Mouse (Mus musculus) CH12.LX (cell line): Measurements from ENCODE around the gene Hsdl2. TPM values are rescaled to one million over a fixed set of nuclear protein-coding genes. Genes with fewer than 3 reads are reported as not detected.

Experiments used
- DNase-seq: peaks from one replicate; pipeline ENCODE4 v3.0.0-alpha.2; 2013; ENCODE audit errors: extremely low read depth
- H3K27ac ChIP-seq: 2 replicates; pipeline ENCODE4 v1.5.1; 2012; ENCODE audit warnings: low read depth, mild to moderate bottlenecking, control low read depth, moderate library complexity; ENCODE audit not compliant: insufficient read depth
- H3K27me3 ChIP-seq: replicated peaks from 2 replicates; pipeline ENCODE3; 2012; ENCODE audit warnings: inconsistent platforms
- H3K36me3 ChIP-seq, 2 experiments: replicated peaks in 1 of 2; 2 replicates each; pipeline versions ENCODE3 to v1.6.1; 2012; ENCODE audit warnings: inconsistent platforms in 1 of 2, low read length in 1 of 2, mild to moderate bottlenecking in 1 of 2, mixed read lengths in 1 of 2, moderate library complexity in 1 of 2; ENCODE audit not compliant: control insufficient read depth in 1 of 2, insufficient read depth in 1 of 2
- H3K4me1 ChIP-seq, 2 experiments: 2 replicates each; pipeline ENCODE4 v1.6.1; 2012; ENCODE audit warnings: inconsistent platforms in 1 of 2, moderate library complexity in 1 of 2; ENCODE audit not compliant: insufficient read depth in 2 of 2, control insufficient read depth in 1 of 2
- H3K4me2 ChIP-seq: 2 replicates; pipeline ENCODE4 v1.6.1; 2012; ENCODE audit warnings: low read depth, mild to moderate bottlenecking, control low read depth; ENCODE audit not compliant: poor library complexity, insufficient read depth, severe bottlenecking
- H3K4me3 ChIP-seq, 3 experiments: fragments of 150-350 bp in 1 of 3; sonication (generic) in 1 of 3; replicated peaks in 1 of 3; 2 replicates each; pipeline versions ENCODE3 to v1.5.1; 2011 to 2012; ENCODE audit warnings: low read depth in 2 of 3, low read length in 2 of 3, mild to moderate bottlenecking in 2 of 3, moderate library complexity in 2 of 3, control low read depth in 1 of 3, improper control_type of control experiment in 1 of 3, inconsistent platforms in 1 of 3, mixed read lengths in 1 of 3; ENCODE audit not compliant: poor library complexity in 1 of 3
- H3K79me2 ChIP-seq: replicated peaks from 2 replicates; pipeline ENCODE4 v1.6.1; 2012; ENCODE audit warnings: mild to moderate bottlenecking, moderate library complexity; ENCODE audit not compliant: control insufficient read depth, poor library complexity, insufficient read depth, severe bottlenecking; ENCODE audit errors: extremely low read depth
- H3K9ac ChIP-seq: 2 replicates; pipeline ENCODE4 v1.6.1; 2012; ENCODE audit warnings: low read depth, mild to moderate bottlenecking, control low read depth, moderate library complexity; ENCODE audit not compliant: insufficient read depth
- H3K9me3 ChIP-seq: replicated peaks from 2 replicates; pipeline ENCODE3; 2012; ENCODE audit warnings: low read length, inconsistent platforms, mixed read lengths
- EP300 ChIP-seq: IDR thresholded peaks from 2 replicates; pipeline ENCODE4 v1.6.1; 2011; ENCODE audit warnings: low read length, improper control_type of control experiment
- ETS1 ChIP-seq: conservative IDR thresholded peaks from 2 replicates; pipeline ENCODE4 v1.6.1; 2012; ENCODE audit warnings: low read depth, mild to moderate bottlenecking, inconsistent platforms, low read length, improper control_type of control experiment, moderate library complexity
- GABPA ChIP-seq: IDR thresholded peaks from 2 replicates; pipeline ENCODE4 v1.6.1; 2012; ENCODE audit warnings: low read depth, low read length, improper control_type of control experiment, inconsistent platforms; ENCODE audit not compliant: insufficient replicate concordance
- MEF2A ChIP-seq: IDR thresholded peaks from 2 replicates; pipeline ENCODE4 v1.6.1; 2014; ENCODE audit warnings: low read depth, mild to moderate bottlenecking, inconsistent platforms, low read length, improper control_type of control experiment, borderline replicate concordance
- MXI1 ChIP-seq: IDR thresholded peaks from 2 replicates; pipeline ENCODE4 v1.6.1; 2011; ENCODE audit warnings: mild to moderate bottlenecking, low read depth, low read length, improper control_type of control experiment
- MYC ChIP-seq: IDR thresholded peaks from 2 replicates; pipeline ENCODE4 v1.6.1; 2011; ENCODE audit warnings: low read depth, mild to moderate bottlenecking, improper control_type of control experiment, low read length
- NRF1 ChIP-seq: IDR thresholded peaks from 2 replicates; pipeline ENCODE4 v1.6.1; 2014; ENCODE audit warnings: low read depth, mild to moderate bottlenecking, inconsistent platforms, low read length, improper control_type of control experiment, moderate library complexity
- PAX5 ChIP-seq: IDR thresholded peaks from 2 replicates; pipeline ENCODE4 v1.6.1; 2012; ENCODE audit warnings: low read length, inconsistent platforms, mixed read lengths
- POLR2A ChIP-seq: IDR thresholded peaks from 2 replicates; pipeline ENCODE4 v1.6.1; 2011; ENCODE audit warnings: low read depth, mild to moderate bottlenecking, improper control_type of control experiment, low read length
- POLR2AphosphoS2 ChIP-seq: IDR thresholded peaks from 2 replicates; pipeline ENCODE4 v1.6.1; 2011; ENCODE audit warnings: low read depth, low read length, improper control_type of control experiment
- RAD21 ChIP-seq: IDR thresholded peaks from 2 replicates; pipeline ENCODE4 v1.6.1; 2011; ENCODE audit warnings: low read depth, mild to moderate bottlenecking, low read length, improper control_type of control experiment, moderate library complexity
- SIN3A ChIP-seq: IDR thresholded peaks from 2 replicates; pipeline ENCODE4 v1.6.1; 2012; ENCODE audit warnings: low read length, improper control_type of control experiment, inconsistent platforms
- SMC3 ChIP-seq: IDR thresholded peaks from 2 replicates; pipeline ENCODE4 v1.6.1; 2011; ENCODE audit warnings: low read depth, low read length, improper control_type of control experiment
- TCF12 ChIP-seq: IDR thresholded peaks from 2 replicates; pipeline ENCODE4 v1.6.1; 2014; ENCODE audit warnings: low read depth, mild to moderate bottlenecking, inconsistent platforms, low read length, improper control_type of control experiment
- UBTF ChIP-seq: IDR thresholded peaks from 2 replicates; pipeline ENCODE4 v1.6.1; 2012; ENCODE audit warnings: low read depth, mild to moderate bottlenecking, inconsistent platforms, low read length, improper control_type of control experiment, moderate library complexity
- USF1 ChIP-seq: IDR thresholded peaks from 2 replicates; pipeline ENCODE4 v1.6.1; 2014; ENCODE audit warnings: low read depth, mild to moderate bottlenecking, inconsistent platforms, low read length, improper control_type of control experiment
- USF2 ChIP-seq: conservative IDR thresholded peaks from 2 replicates; pipeline ENCODE4 v1.6.1; 2011; ENCODE audit warnings: low read depth, low read length, improper control_type of control experiment
- ZKSCAN1 ChIP-seq: IDR thresholded peaks from 2 replicates; pipeline ENCODE4 v1.6.1; 2012; ENCODE audit warnings: low read depth, inconsistent platforms, low read length, improper control_type of control experiment, borderline replicate concordance
- ZMIZ1 ChIP-seq: IDR thresholded peaks from 2 replicates; pipeline ENCODE4 v1.6.1; 2012; ENCODE audit warnings: low read depth, mild to moderate bottlenecking, inconsistent platforms, low read length, improper control_type of control experiment
- ZNF384 ChIP-seq: IDR thresholded peaks from 2 replicates; pipeline ENCODE4 v1.6.1; 2012; ENCODE audit warnings: low read depth, low read length, improper control_type of control experiment, inconsistent platforms
- dilution Hi-C: fragments of 300-500 bp; cut with MboI; formaldehyde crosslinking; loops from 2 replicates; pipeline ENCODE4 v1.14.3; 2020; ENCODE audit warnings: low sequenced_read_pairs; ENCODE audit not compliant: extremely low pct_unique_long_range_greater_than_20kb, extremely low pct_ligation_motif_present
- in situ Hi-C: fragments of 300-500 bp; cut with MboI; formaldehyde crosslinking; loops from 3 replicates; pipeline ENCODE4 v1.14.3; 2019; ENCODE audit warnings: low sequenced_read_pairs, low pct_ligation_motif_present, low pct_unique_long_range_greater_than_20kb, mixed read lengths
- polyA plus RNA-seq: library from polyadenylated mRNA; unstranded; fragments of >175 nt; gene quantifications from 2 replicates; pipeline ENCODE4 v1.2.1, GENCODE M21; 2012; ENCODE audit warnings: low read depth; ENCODE audit not compliant: insufficient read length
- total RNA-seq, 2 experiments: library from RNA; depleted of rRNA; stranded (reverse); fragments of 300-350 nt in 1 of 2; fragments of >200 nt in 1 of 2; gene quantifications; 2 replicates each; pipeline ENCODE4 v1.2.3; 2012 to 2014

The Hsdl2 gene
- total and polyA plus RNA-seq, 3 experiments: 7.0 to 10.4 (median 9.7) TPM

- no peak overlapping the region for H3K27ac ChIP-seq
- H3K4me3 ChIP-seq: peak overlapping the region in 2 of 3 experiments; percentile 74 to 77
- TF ChIP-seq SIN3A: no peak; the same call in 1 of the 2 replicates
- TF ChIP-seq ZKSCAN1: no peak
- TF ChIP-seq EP300: no peak
- no peak for TF ChIP-seq NRF1
- TF ChIP-seq UBTF: no peak
- no peak for TF ChIP-seq MEF2A
- no peak for TF ChIP-seq PAX5
- no peak for TF ChIP-seq MYC
- TF ChIP-seq MXI1: no peak
- no peak for TF ChIP-seq USF1
- TF ChIP-seq POLR2AphosphoS2: no peak
- TF ChIP-seq POLR2A: no peak
- TF ChIP-seq ZNF384: no peak
- no peak for TF ChIP-seq ZMIZ1
- no peak for TF ChIP-seq ETS1
- no peak for TF ChIP-seq USF2
- TF ChIP-seq, all 38 proteins: peak for 0
- no peaks in the 10 kb centered on the region for H3K9me3 ChIP-seq
- no peaks in the 10 kb centered on the region for H3K36me3 ChIP-seq
- H3K4me1 ChIP-seq: peaks cover 0 to 9% of the 10 kb centered on the region in 2 experiments; a peak in 3 of 4 replicates
- H3K9ac ChIP-seq: peak overlapping the region; percentile 80; the same call in 1 of the 2 replicates
- H3K4me2 ChIP-seq: peak overlapping the region; percentile 79
- dilution Hi-C loops (no loop called here), in situ Hi-C loops (no loop called here)
- H3K27me3 ChIP-seq: no peaks in the 10 kb centered on the region
- DNase-seq: no peak
- H3K79me2 ChIP-seq: no peaks in the 10 kb centered on the region
Observed at GRCm38 (mm10) chr4:59582186-59582585, 823 bp downstream of the Hsdl2 start.

- H3K79me2 ChIP-seq: no peaks in the 10 kb centered on the region
- in situ Hi-C loops: no loop called here
Observed at GRCm38 (mm10) chr4:59585097-59585496, 3.7 kb downstream of the Hsdl2 start.

More at GRCm38 (mm10) chr4:59585097-59585496, 3.7 kb downstream of the Hsdl2 start:
- DNase-seq: no peak
- Histone ChIP-seq H3K4me3 (no peak overlapping the region), H3K9ac (no peak overlapping the region), H3K4me1 (peaks cover 0 to 9% of the 10 kb centered on the region in 2 experiments; a peak in 3 of 4 replicates), H3K4me2 (no peak overlapping the region), H3K27me3 (no peaks in the 10 kb centered on the region), H3K27ac (no peak overlapping the region)
- dilution Hi-C loops: no loop called here
- TF ChIP-seq TCF12: no peak
- TF ChIP-seq GABPA: no peak
- no peak for TF ChIP-seq POLR2AphosphoS2
- TF ChIP-seq UBTF: no peak
- no peak for TF ChIP-seq PAX5
- no peak for TF ChIP-seq SMC3
- TF ChIP-seq RAD21: no peak
- TF ChIP-seq POLR2A: no peak
- TF ChIP-seq, all 38 proteins: peak for 0
- H3K9me3 ChIP-seq: no peaks in the 10 kb centered on the region
- H3K36me3 ChIP-seq: no peaks in the 10 kb centered on the region
